Mouse (Mus musculus) urinary bladder, postnatal 14 days (tissue): Measurements from ENCODE around the gene Psmc3ip.

Experiments used
- DNase-seq: peaks from one replicate; pipeline ENCODE4 v3.0.0; 2021; ENCODE audit warnings: low spot score

Psmc3ip gene

GRCm38 (mm10) chr11:101119131-101119760, 24.0 kb upstream of the Psmc3ip start:
- DNase-seq: no peak

- peak; percentile 7 for DNase-seq
These were observed 22.9 kb upstream of the Psmc3ip start for GRCm38 (mm10) chr11:101118105-101118504.

GRCm38 (mm10) chr11:101115564-101115963, 20.3 kb upstream of the Psmc3ip start:
- DNase-seq: no peak

GRCm38 (mm10) chr11:101112186-101112585, 16.9 kb upstream of the Psmc3ip start:
- no peak for DNase-seq

- DNase-seq: no peak
These were observed 15.9 kb upstream of the Psmc3ip start for GRCm38 (mm10) chr11:101111178-101111577.

GRCm38 (mm10) chr11:101110708-101111107, 15.5 kb upstream of the Psmc3ip start:
- no peak for DNase-seq

GRCm38 (mm10) chr11:101109351-101109750, 14.1 kb upstream of the Psmc3ip start:
- DNase-seq: no peak

GRCm38 (mm10) chr11:101103011-101103410, 7.8 kb upstream of the Psmc3ip start:
- peak; percentile 51 for DNase-seq

- no peak for DNase-seq
These were observed 3.0 kb upstream of the Psmc3ip start for GRCm38 (mm10) chr11:101098231-101098630.

GRCm38 (mm10) chr11:101094930-101095313, 314 bp downstream of the Psmc3ip start:
- no peak for DNase-seq

GRCm38 (mm10) chr11:101089931-101090330, 5.3 kb downstream of the Psmc3ip start:
- DNase-seq: no peak

- DNase-seq: no peak
These were observed 7.6 kb downstream of the Psmc3ip start for GRCm38 (mm10) chr11:101087682-101088055.

GRCm38 (mm10) chr11:101086756-101087681, 8.2 kb downstream of the Psmc3ip start, which contains the start of gene Mlx:
TSS of gene Mlx (plus strand) at chr11:101087277.
- DNase-seq: peak; percentile 93

GRCm38 (mm10) chr11:101086323-101086674, 8.9 kb downstream of the Psmc3ip start:
- DNase-seq: no peak

- DNase-seq: no peak
These were observed 9.5 kb downstream of the Psmc3ip start for GRCm38 (mm10) chr11:101085617-101086322.

GRCm38 (mm10) chr11:101084811-101085210, 10.4 kb downstream of the Psmc3ip start:
- DNase-seq: no peak

GRCm38 (mm10) chr11:101084246-101084645, 11.0 kb downstream of the Psmc3ip start:
- DNase-seq: no peak

- DNase-seq: no peak
These were observed 12.0 kb downstream of the Psmc3ip start for GRCm38 (mm10) chr11:101083083-101083697.

GRCm38 (mm10) chr11:101082208-101083082, 12.8 kb downstream of the Psmc3ip start, which contains the start of gene Coasy:
TSS of gene Coasy (plus strand) at chr11:101082565.
- DNase-seq: peak; percentile 84

GRCm38 (mm10) chr11:101081659-101082058, 13.6 kb downstream of the Psmc3ip start:
- DNase-seq: no peak

GRCm38 (mm10) chr11:101080421-101080820, 14.8 kb downstream of the Psmc3ip start:
- DNase-seq: no peak
